Mouse (Mus musculus): ENCODE results near the gene Acot12.

Gene Acot12

GRCm38 (mm10) chr13:91826066-91826465 is 84.8 kb downstream of the Acot12 start:
- DNase-seq (ENCODE audit: low read depth): no peak

GRCm38 (mm10) chr13:91827876-91828275 is 86.6 kb downstream of the Acot12 start:
- peak; percentile 48 for DNase-seq (ENCODE audit: low read depth)

Measured in naive thymus-derived CD4-positive, alpha-beta T cell, adult 2 months (primary cell).